Mouse (Mus musculus): ENCODE measurements around the gene Mllt6.

DNA sequence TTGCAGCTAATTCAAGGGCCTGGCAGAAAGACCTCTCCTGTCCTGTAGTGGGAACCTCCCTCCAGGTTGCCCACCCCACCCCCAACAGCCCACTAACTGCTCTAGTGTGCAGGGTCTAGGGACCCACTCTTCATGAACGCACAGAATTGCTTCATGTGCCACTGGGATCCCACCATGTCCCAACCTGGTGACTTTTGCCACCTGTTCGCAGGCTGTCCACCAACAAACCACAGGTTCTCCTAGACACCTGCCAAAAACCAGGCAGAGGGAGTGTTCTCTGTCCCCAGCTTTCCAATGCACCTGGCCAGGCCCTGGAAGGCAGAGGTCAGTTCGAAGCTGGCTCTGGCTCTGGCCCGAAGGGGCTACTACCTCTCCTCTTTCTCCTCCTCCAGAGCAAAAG is 31.2 kb downstream of the Mllt6 start:
- TF ChIP-seq CTCF (IDR thresholded peaks at IDR 0.05; ENCODE audit: borderline replicate concordance, extremely low read depth, insufficient read depth, insufficient read length) (no peak), POLR2A (IDR thresholded peaks at IDR 0.05; ENCODE audit: borderline replicate concordance, extremely low read depth, insufficient read depth, insufficient read length, poor library complexity, severe bottlenecking) (no peak)
